Mouse (Mus musculus): Measurements from ENCODE around the gene Rpl3. TPM values are rescaled to one million over a fixed set of nuclear protein-coding genes. Genes with fewer than 3 reads are reported as not detected.

Gene Rpl3
- polyA plus RNA-seq, 1 experiment from 2014 or later: 1,134 TPM

- peaks cover 14% of the 10 kb centered on the region for H3K27me3 ChIP-seq (replicated peaks)
- no peaks in the 10 kb centered on the region for H3K36me3 ChIP-seq
- ATAC-seq: no peak
- H3K4me2 ChIP-seq (replicated peaks): no peak overlapping the region
- peaks cover 41% of the 10 kb centered on the region for H3K4me1 ChIP-seq (replicated peaks)
- H3K9me3 ChIP-seq: no peaks in the 10 kb centered on the region
- peak overlapping the region; percentile 48 for H3K27ac ChIP-seq
- H3K4me3 ChIP-seq (replicated peaks): no peak overlapping the region
- H3K9ac ChIP-seq: no peak overlapping the region
- WGBS: 80% methylated on average over 10 of the region's 10 CpGs
Observed at GRCm38 (mm10) chr15:80096406-80096805, 4.7 kb upstream of the Rpl3 start.

DNA sequence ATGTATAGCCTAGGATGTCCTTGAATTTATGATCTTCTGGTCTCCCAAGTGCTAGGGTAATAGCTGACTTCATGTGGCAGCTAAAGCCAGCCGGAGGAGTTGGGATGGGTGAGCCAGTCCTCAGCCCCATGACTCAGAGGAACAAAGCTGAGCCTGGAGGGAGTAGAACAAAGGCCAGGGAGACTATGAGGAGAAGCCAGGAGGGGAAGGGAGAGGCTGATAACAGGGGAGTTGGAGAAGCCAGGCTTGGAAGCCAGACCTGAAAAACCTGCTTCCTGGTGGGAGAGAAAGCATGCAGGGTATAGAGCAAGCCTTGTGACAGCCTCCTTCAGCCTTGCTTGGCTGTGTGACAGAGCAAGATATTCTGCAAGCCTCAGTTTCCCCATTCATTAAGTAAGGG lies 3.9 kb upstream of the Rpl3 start:
- Histone ChIP-seq H3K4me2 (replicated peaks) (no peak overlapping the region), H3K4me3 (replicated peaks) (no peak overlapping the region), H3K27me3 (replicated peaks) (peaks cover 21% of the 10 kb centered on the region), H3K9ac (no peak overlapping the region), H3K4me1 (replicated peaks) (peaks cover 43% of the 10 kb centered on the region), H3K27ac (peak overlapping the region; percentile 48), H3K9me3 (no peaks in the 10 kb centered on the region), H3K36me3 (no peaks in the 10 kb centered on the region)
- WGBS: 50% methylated on average over 1 of the region's 1 CpGs
- peak; percentile 78 for ATAC-seq

DNA sequence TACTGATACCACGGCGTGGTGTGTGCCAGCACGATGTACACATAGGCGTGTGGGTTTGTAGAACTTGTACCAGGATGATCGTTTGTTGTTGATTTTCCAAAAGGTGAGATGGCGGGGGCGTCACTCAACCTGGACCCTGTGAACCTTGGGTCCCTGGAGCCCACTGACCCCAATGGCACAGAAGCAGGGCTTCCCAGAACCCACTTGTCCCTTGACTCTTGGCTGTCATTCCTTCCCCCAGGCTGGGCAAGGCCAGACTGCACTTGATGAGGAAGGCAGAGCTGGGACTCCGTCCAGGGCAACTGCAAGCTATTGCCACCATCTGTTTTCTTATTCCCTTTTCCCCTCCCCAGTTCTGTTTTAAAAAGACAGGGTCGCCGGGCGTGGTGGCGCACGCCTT lies 2.5 kb upstream of the Rpl3 start:
- 93% methylated on average over 13 of the region's 13 CpGs for WGBS
- Histone ChIP-seq H3K4me1 (replicated peaks) (peaks cover 43% of the 10 kb centered on the region), H3K4me2 (replicated peaks) (no peak overlapping the region), H3K4me3 (replicated peaks) (no peak overlapping the region), H3K9me3 (no peaks in the 10 kb centered on the region), H3K9ac (no peak overlapping the region), H3K27ac (no peak overlapping the region), H3K27me3 (replicated peaks) (peaks cover 25% of the 10 kb centered on the region), H3K36me3 (no peaks in the 10 kb centered on the region)
- ATAC-seq: no peak

DNA sequence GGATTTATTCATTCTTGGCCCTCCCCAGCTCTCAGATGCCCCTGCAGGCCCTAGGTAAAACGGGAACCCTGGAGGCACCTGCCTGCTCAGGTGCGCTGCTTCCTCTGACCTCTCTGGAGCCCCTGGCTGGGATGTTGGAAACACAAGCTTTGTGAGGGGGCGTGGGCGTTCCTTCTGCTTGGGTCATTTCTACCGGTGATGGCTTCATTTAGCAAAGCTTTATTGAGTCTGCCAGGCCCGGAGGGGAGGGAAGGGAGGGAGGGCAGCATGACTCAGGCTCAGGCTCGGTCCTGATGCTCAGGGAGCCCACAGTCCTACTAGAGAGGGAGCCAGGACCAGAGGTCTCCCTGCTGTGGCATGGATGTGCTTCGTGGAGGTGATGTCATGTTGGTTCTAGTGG lies 931 bp upstream of the Rpl3 start:
- ATAC-seq: no peak
- no peaks in the 10 kb centered on the region for H3K36me3 ChIP-seq
- H3K9ac ChIP-seq: 0 out of 2 replicates have a peak overlapping the region, but pooled peaks have one; percentile 69
- peaks cover 29% of the 10 kb centered on the region for H3K4me1 ChIP-seq (replicated peaks)
- H3K4me3 ChIP-seq (replicated peaks): 0 out of 2 replicates have a peak overlapping the region, but pooled peaks have one; percentile 69
- H3K9me3 ChIP-seq: no peaks in the 10 kb centered on the region
- no peak overlapping the region for H3K27ac ChIP-seq
- H3K27me3 ChIP-seq (replicated peaks): peaks cover 25% of the 10 kb centered on the region
- H3K4me2 ChIP-seq (replicated peaks): peak overlapping the region; percentile 79
- 20% methylated on average over 8 of the region's 8 CpGs for WGBS

- no peak for ATAC-seq
- peak overlapping the region; percentile 69 for H3K4me3 ChIP-seq (replicated peaks)
- no peaks in the 10 kb centered on the region for H3K9me3 ChIP-seq
- H3K27me3 ChIP-seq (replicated peaks): peaks cover 25% of the 10 kb centered on the region
- H3K4me2 ChIP-seq (replicated peaks): peak overlapping the region; percentile 79
- WGBS: 27% methylated on average over 7 of the region's 7 CpGs
- H3K9ac ChIP-seq: peak overlapping the region; percentile 69
- H3K27ac ChIP-seq: no peak overlapping the region
- H3K36me3 ChIP-seq: no peaks in the 10 kb centered on the region
- H3K4me1 ChIP-seq (replicated peaks): peaks cover 24% of the 10 kb centered on the region
Observed at GRCm38 (mm10) chr15:80092041-80092441, 373 bp upstream of the Rpl3 start.

GRCm38 (mm10) chr15:80090741-80091120 lies 937 bp downstream of the Rpl3 start:
- 1% methylated on average over 17 of the region's 17 CpGs for WGBS
- Histone ChIP-seq H3K4me1 (replicated peaks) (peaks cover 13% of the 10 kb centered on the region), H3K27me3 (replicated peaks) (peaks cover 25% of the 10 kb centered on the region), H3K4me2 (replicated peaks) (peak overlapping the region; percentile 79), H3K36me3 (no peaks in the 10 kb centered on the region), H3K9me3 (no peaks in the 10 kb centered on the region), H3K4me3 (replicated peaks) (peak overlapping the region; percentile 69), H3K27ac (0 out of 2 replicates have a peak overlapping the region, but pooled peaks have one; percentile 9), H3K9ac (peak overlapping the region; percentile 69)
- no peak for ATAC-seq

DNA sequence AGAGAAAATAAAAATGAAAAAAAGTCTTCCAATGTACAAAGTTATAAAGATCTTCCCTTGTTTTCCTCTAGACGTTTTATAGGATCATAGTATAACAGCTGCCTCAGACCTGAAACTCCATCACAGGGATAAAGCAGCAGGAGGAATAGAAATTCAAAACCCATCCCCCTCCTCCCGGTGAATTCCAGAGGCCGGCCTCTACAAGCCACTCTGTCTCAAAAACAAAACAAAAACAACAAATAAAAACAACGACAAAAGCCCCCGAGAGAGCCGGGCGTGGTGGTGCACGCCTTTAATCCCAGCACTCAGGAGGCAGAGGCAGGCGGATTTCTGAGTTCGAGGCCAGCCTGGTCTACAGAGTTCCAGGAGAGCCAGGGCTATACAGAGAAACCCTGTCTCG lies 1.5 kb downstream of the Rpl3 start:
- Histone ChIP-seq H3K27me3 (replicated peaks) (peaks cover 25% of the 10 kb centered on the region), H3K9ac (no peak overlapping the region), H3K4me3 (replicated peaks) (no peak overlapping the region), H3K27ac (no peak overlapping the region), H3K4me2 (replicated peaks) (no peak overlapping the region), H3K4me1 (replicated peaks) (peaks cover 13% of the 10 kb centered on the region), H3K9me3 (no peaks in the 10 kb centered on the region), H3K36me3 (no peaks in the 10 kb centered on the region)
- 73% methylated on average over 11 of the region's 11 CpGs for WGBS
- ATAC-seq: no peak

DNA sequence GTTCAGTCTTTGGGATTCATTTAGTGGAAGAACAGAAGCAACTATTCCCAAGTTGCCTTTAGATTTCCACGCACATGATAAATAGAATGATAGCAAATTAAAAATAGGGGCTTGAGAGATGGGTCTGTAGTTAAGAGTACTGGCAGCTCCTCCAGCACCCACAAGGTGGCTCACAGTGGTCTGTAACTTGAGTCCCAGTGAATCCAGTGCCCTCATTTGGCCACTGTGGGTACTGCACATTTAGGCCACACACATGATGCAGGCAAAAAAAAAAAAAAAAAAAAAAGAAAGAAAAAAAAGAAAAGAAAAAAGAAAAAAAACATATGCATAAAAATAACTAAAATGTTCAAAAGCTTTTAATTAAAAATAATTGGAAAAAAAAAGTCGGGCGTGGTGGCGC lies 3.0 kb downstream of the Rpl3 start:
- no peak for ATAC-seq

DNA sequence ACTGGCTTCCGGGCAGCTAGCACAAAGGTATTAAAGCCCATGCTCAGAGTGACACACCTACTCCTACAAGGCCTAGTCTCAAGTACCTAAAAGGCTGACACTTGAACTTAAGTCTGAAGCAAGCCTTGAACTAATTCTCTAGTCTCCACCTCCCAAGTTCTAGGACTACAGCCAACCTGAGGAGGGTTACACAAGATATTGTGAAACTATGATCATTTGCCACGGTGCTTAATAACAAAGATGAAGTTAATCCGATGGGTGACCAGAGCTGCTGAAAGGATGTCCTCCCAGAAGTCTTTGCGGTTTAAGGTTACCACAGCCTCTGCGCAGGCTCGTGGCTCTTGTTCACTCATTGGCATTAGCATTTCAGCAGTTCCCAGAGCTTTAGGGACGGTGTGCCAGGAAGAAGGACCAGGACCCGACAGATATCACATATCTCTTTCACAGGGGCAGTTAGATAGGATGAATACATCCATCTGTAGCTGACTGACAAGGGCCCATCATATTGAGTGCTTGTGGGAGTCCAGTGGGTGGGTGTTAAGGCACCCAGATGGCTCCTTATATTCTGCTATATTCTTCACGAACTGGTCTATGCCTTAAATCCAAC lies 4.2 kb downstream of the Rpl3 start:
- no peaks in the 10 kb centered on the region for H3K9me3 ChIP-seq
- H3K36me3 ChIP-seq: no peaks in the 10 kb centered on the region
- H3K4me1 ChIP-seq (replicated peaks): peaks cover 9% of the 10 kb centered on the region
- no peak overlapping the region for H3K9ac ChIP-seq
- H3K4me2 ChIP-seq (replicated peaks): no peak overlapping the region
- H3K4me3 ChIP-seq (replicated peaks): no peak overlapping the region
- H3K27me3 ChIP-seq (replicated peaks): peaks cover 21% of the 10 kb centered on the region
- no peak overlapping the region for H3K27ac ChIP-seq
- WGBS: 85% methylated on average over 9 of the region's 9 CpGs
- no peak for ATAC-seq

More for the DNA sequence above, 3.0 kb downstream of the Rpl3 start:
- H3K27ac ChIP-seq: no peak overlapping the region
- peaks cover 13% of the 10 kb centered on the region for H3K4me1 ChIP-seq (replicated peaks)
- H3K4me2 ChIP-seq (replicated peaks): no peak overlapping the region
- WGBS: 33% methylated on average over 4 of the region's 4 CpGs
- peaks cover 25% of the 10 kb centered on the region for H3K27me3 ChIP-seq (replicated peaks)
- H3K4me3 ChIP-seq (replicated peaks): no peak overlapping the region
- no peak overlapping the region for H3K9ac ChIP-seq
- no peaks in the 10 kb centered on the region for H3K36me3 ChIP-seq
- no peaks in the 10 kb centered on the region for H3K9me3 ChIP-seq

DNA sequence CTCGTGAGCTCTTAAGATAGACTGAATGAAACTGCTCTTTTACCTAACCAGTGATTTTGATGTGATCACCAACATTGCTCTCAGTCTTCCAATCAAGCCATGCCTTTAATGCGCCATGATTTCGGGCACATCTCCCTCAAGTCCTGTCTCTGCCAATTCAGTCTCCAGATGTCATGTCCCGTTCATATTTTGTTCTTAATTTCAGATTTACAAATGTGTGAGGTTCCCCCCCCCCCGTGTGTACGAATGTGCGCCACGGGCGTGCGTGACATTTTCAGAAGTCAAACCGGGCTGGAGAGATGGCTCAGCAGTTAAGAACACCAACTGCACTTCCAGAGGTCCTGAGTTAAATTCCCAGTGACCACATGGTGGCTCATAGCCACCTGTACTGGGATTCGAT lies 7.9 kb downstream of the Rpl3 start:
- ATAC-seq: no peak; the same call in 1 of the 2 replicates
- peak overlapping the region; percentile 69 for H3K4me3 ChIP-seq (replicated peaks)
- peak overlapping the region; percentile 93 for H3K27ac ChIP-seq
- WGBS: 1% methylated on average over 12 of the region's 12 CpGs
- H3K4me2 ChIP-seq (replicated peaks): peak overlapping the region; percentile 74
- H3K4me1 ChIP-seq (replicated peaks): peaks cover 20% of the 10 kb centered on the region
- peaks cover 26% of the 10 kb centered on the region for H3K36me3 ChIP-seq
- no peaks in the 10 kb centered on the region for H3K27me3 ChIP-seq (replicated peaks)
- H3K9ac ChIP-seq: peak overlapping the region; percentile 54
- H3K9me3 ChIP-seq: no peaks in the 10 kb centered on the region

- H3K4me1 ChIP-seq (replicated peaks): peaks cover 20% of the 10 kb centered on the region
- H3K9ac ChIP-seq: peak overlapping the region; percentile 84
- no peaks in the 10 kb centered on the region for H3K9me3 ChIP-seq
- no peaks in the 10 kb centered on the region for H3K27me3 ChIP-seq (replicated peaks)
- under 1% methylated on average over 30 of the region's 30 CpGs for WGBS
- peaks cover 30% of the 10 kb centered on the region for H3K36me3 ChIP-seq
- peak; percentile 96 for ATAC-seq
- peak overlapping the region; percentile 74 for H3K4me2 ChIP-seq (replicated peaks)
- peak overlapping the region; percentile 93 for H3K27ac ChIP-seq
- H3K4me3 ChIP-seq (replicated peaks): peak overlapping the region; percentile 69
Observed at GRCm38 (mm10) chr15:80083276-80083731, 8.4 kb downstream of the Rpl3 start.

- peak overlapping the region; percentile 82 for H3K27ac ChIP-seq
- H3K9ac ChIP-seq: peak overlapping the region; percentile 84
- under 1% methylated on average over 21 of the region's 21 CpGs for WGBS
- no peaks in the 10 kb centered on the region for H3K9me3 ChIP-seq
- peak; percentile 10; the same call in 1 of the 2 replicates for ATAC-seq
- H3K27me3 ChIP-seq (replicated peaks): no peaks in the 10 kb centered on the region
- peak overlapping the region; percentile 74 for H3K4me2 ChIP-seq (replicated peaks)
- H3K4me3 ChIP-seq (replicated peaks): peak overlapping the region; percentile 69
- peaks cover 20% of the 10 kb centered on the region for H3K4me1 ChIP-seq (replicated peaks)
- H3K36me3 ChIP-seq: peaks cover 36% of the 10 kb centered on the region
Observed at GRCm38 (mm10) chr15:80082661-80083275, 8.9 kb downstream of the Rpl3 start.
